Mouse (Mus musculus) embryonic fibroblast, embryonic 13.5 days (primary cell): Measurements from ENCODE around the gene Ubxn1.
A peak's percentile ranks its signal among the peaks of the same experiment; 100 is the strongest.

Experiments
- CTCF ChIP-seq: IDR thresholded peaks from 2 replicates; pipeline ENCODE4 v1.5.1; 2011; ENCODE audit warnings: mild to moderate bottlenecking, control low read depth, low read length, moderate library complexity, borderline replicate concordance; ENCODE audit not compliant: insufficient read depth
- POLR2A ChIP-seq: IDR thresholded peaks from 2 replicates; pipeline ENCODE4 v1.6.1; 2011; ENCODE audit warnings: low read depth, mild to moderate bottlenecking, control low read depth, low read length, moderate library complexity

GRCm38 (mm10) chr19:8892829-8893766, 21.8 kb downstream of the Ubxn1 start, which contains the start of gene Ints5:
- peak; percentile 89 for TF ChIP-seq POLR2A
- no peak for TF ChIP-seq CTCF
